Mouse (Mus musculus): ENCODE results near the gene Tjp3. TPM values are rescaled to one million over a fixed set of nuclear protein-coding genes. Genes with fewer than 3 reads are reported as not detected.

Tjp3 gene
- 7.3 and 8.3 TPM in 2 replicates for polyA plus RNA-seq (2015; fragmentation: Nextera tagmentation; extraction: Ambion mirVana)

GRCm38 (mm10) chr10:81291511-81292104, at the start of gene Tjp3:
TSS of gene Tjp3 (minus strand) at chr10:81291581.
- H3K4me1 ChIP-seq (replicated peaks; ENCODE audit: control insufficient read depth, insufficient read depth, low read length) = peaks cover 31% of the 10 kb centered on the region
- H3K27me3 ChIP-seq (replicated peaks; ENCODE audit: control insufficient read depth, insufficient read depth, low read length) = no peaks in the 10 kb centered on the region
- no peak within 1 kb of the TSS for H3K27ac ChIP-seq (ENCODE audit: low read length)
- H3K9ac ChIP-seq (replicated peaks; ENCODE audit: low read depth, low read length) = no peak within 1 kb of the TSS
- H3K36me3 ChIP-seq (ENCODE audit: control insufficient read depth, insufficient read depth) = no peaks in the 10 kb centered on the region
- H3K9me3 ChIP-seq (ENCODE audit: control insufficient read depth, low read length) = no peaks in the 10 kb centered on the region
- H3K4me3 ChIP-seq (replicated peaks; ENCODE audit: low read length) = peak within 1 kb of the TSS; percentile 99; the same call in 1 of the 2 replicates
- no peak for ATAC-seq
- peak within 1 kb of the TSS; percentile 98; the same call in 1 of the 2 replicates for H3K4me2 ChIP-seq (ENCODE audit: low read length)
- 76% methylated on average over 9 of the region's 9 CpGs for WGBS

DNA sequence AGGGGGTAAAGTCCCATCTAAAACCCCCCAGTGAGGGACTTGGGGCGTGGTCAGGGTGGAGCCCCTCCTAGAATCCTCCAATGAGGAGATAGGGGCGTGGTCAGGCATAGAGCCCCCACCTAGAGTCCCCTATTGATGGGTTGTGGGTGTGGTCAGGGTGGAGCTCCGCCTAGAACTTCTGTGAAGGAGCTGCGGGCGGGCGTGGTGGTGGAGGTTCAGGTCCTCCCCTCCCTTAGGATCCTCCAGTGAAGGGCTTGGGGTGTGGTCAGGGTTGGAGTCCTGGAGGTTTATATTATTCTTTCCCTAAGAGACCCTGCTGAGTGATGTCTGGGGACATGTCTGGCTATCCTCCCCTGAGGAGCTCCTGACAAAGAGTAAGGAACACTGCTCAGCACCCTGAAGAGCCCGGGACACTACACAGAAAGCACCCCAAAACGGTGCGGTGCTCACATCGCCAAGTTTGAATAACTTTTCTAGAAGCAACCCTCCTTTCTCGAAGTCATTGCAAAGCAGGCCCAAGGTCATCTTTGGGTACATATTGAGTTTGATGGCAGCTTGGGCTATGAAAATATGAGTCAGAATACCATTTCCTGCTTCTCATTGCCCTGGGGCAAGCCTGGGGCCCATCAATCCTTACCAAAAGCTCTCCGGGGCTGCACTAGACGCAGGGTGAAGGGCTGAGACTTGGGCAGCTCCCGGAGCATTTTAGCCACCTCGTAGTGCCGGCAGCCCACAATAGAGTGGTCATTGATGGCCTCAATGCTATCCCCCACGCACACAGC, 49.4 kb upstream of the Tjp3 start:
- Histone ChIP-seq H3K9ac (replicated peaks; ENCODE audit: low read depth, low read length) (no peak overlapping the region), H3K4me2 (ENCODE audit: low read length) (no peak overlapping the region), H3K4me1 (replicated peaks; ENCODE audit: control insufficient read depth, insufficient read depth, low read length) (peaks cover 6% of the 10 kb centered on the region), H3K27me3 (replicated peaks; ENCODE audit: control insufficient read depth, insufficient read depth, low read length) (peaks cover 35% of the 10 kb centered on the region), H3K9me3 (ENCODE audit: control insufficient read depth, low read length) (no peaks in the 10 kb centered on the region), H3K4me3 (replicated peaks; ENCODE audit: low read length) (no peak overlapping the region), H3K36me3 (ENCODE audit: control insufficient read depth, insufficient read depth) (no peaks in the 10 kb centered on the region), H3K27ac (ENCODE audit: low read length) (no peak overlapping the region)
- WGBS = 41% methylated on average over 17 of the region's 17 CpGs
- ATAC-seq = no peak

DNA sequence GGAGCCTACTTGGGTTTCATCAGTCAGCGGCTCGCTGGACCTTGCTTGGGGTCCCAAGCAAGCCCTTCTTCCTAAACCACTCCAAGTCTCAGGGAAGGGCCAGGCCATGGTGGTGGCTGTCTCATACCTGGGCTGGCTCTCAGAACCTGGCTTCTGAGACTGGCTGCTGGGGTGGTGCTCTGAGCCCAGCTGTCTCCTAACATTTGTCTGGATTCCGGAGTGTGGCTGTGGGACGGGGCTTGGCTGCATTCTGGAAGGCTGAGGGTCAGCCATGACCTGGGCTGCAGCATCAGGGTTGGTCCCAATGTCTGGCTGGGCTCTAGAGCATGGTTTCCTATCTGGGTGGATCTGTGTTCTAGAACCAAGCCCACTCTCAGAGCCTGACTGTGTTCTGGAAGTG, 45.2 kb upstream of the Tjp3 start:
- H3K4me2 ChIP-seq (ENCODE audit: low read length) = no peak overlapping the region
- no peak overlapping the region for H3K9ac ChIP-seq (replicated peaks; ENCODE audit: low read depth, low read length)
- peaks cover 2% of the 10 kb centered on the region; the same call in 1 of the 2 replicates for H3K4me1 ChIP-seq (replicated peaks; ENCODE audit: control insufficient read depth, insufficient read depth, low read length)
- H3K9me3 ChIP-seq (ENCODE audit: control insufficient read depth, low read length) = no peaks in the 10 kb centered on the region
- H3K27ac ChIP-seq (ENCODE audit: low read length) = no peak overlapping the region
- H3K4me3 ChIP-seq (replicated peaks; ENCODE audit: low read length) = no peak overlapping the region
- no peaks in the 10 kb centered on the region for H3K36me3 ChIP-seq (ENCODE audit: control insufficient read depth, insufficient read depth)
- H3K27me3 ChIP-seq (replicated peaks; ENCODE audit: control insufficient read depth, insufficient read depth, low read length) = peaks cover 13% of the 10 kb centered on the region
- 96% methylated on average over 4 of the region's 4 CpGs for WGBS
- no peak for ATAC-seq

- WGBS = 41% methylated on average over 17 of the region's 19 CpGs
- Histone ChIP-seq H3K27ac (ENCODE audit: low read length) (no peak overlapping the region), H3K4me3 (replicated peaks; ENCODE audit: low read length) (no peak overlapping the region), H3K36me3 (ENCODE audit: control insufficient read depth, insufficient read depth) (no peaks in the 10 kb centered on the region), H3K4me1 (replicated peaks; ENCODE audit: control insufficient read depth, insufficient read depth, low read length) (peaks cover 2% of the 10 kb centered on the region; the same call in 1 of the 2 replicates), H3K9ac (replicated peaks; ENCODE audit: low read depth, low read length) (no peak overlapping the region), H3K27me3 (replicated peaks; ENCODE audit: control insufficient read depth, insufficient read depth, low read length) (peaks cover 10% of the 10 kb centered on the region), H3K9me3 (ENCODE audit: control insufficient read depth, low read length) (no peaks in the 10 kb centered on the region), H3K4me2 (ENCODE audit: low read length) (no peak overlapping the region)
- ATAC-seq = no peak
Observed at GRCm38 (mm10) chr10:81335393-81336340, 44.3 kb upstream of the Tjp3 start.

- Histone ChIP-seq H3K4me2 (ENCODE audit: low read length) (no peak overlapping the region), H3K4me1 (replicated peaks; ENCODE audit: control insufficient read depth, insufficient read depth, low read length) (peaks cover 2% of the 10 kb centered on the region; the same call in 1 of the 2 replicates), H3K9ac (replicated peaks; ENCODE audit: low read depth, low read length) (no peak overlapping the region), H3K4me3 (replicated peaks; ENCODE audit: low read length) (no peak overlapping the region), H3K9me3 (ENCODE audit: control insufficient read depth, low read length) (no peaks in the 10 kb centered on the region), H3K27ac (ENCODE audit: low read length) (no peak overlapping the region), H3K36me3 (ENCODE audit: control insufficient read depth, insufficient read depth) (no peaks in the 10 kb centered on the region), H3K27me3 (replicated peaks; ENCODE audit: control insufficient read depth, insufficient read depth, low read length) (peaks cover 10% of the 10 kb centered on the region)
- WGBS = 67% methylated on average over 11 of the region's 11 CpGs
- ATAC-seq = no peak
Observed at GRCm38 (mm10) chr10:81334324-81334723, 42.9 kb upstream of the Tjp3 start.

GRCm38 (mm10) chr10:81332277-81332676, 40.9 kb upstream of the Tjp3 start:
- no peak overlapping the region for H3K9ac ChIP-seq (replicated peaks; ENCODE audit: low read depth, low read length)
- ATAC-seq = no peak
- peaks cover 10% of the 10 kb centered on the region for H3K27me3 ChIP-seq (replicated peaks; ENCODE audit: control insufficient read depth, insufficient read depth, low read length)
- H3K27ac ChIP-seq (ENCODE audit: low read length) = no peak overlapping the region
- no peak overlapping the region for H3K4me3 ChIP-seq (replicated peaks; ENCODE audit: low read length)
- no peaks in the 10 kb centered on the region for H3K36me3 ChIP-seq (ENCODE audit: control insufficient read depth, insufficient read depth)
- WGBS = 20% methylated on average over 29 of the region's 29 CpGs
- H3K4me1 ChIP-seq (replicated peaks; ENCODE audit: control insufficient read depth, insufficient read depth, low read length) = peaks cover 2% of the 10 kb centered on the region; the same call in 1 of the 2 replicates
- H3K9me3 ChIP-seq (ENCODE audit: control insufficient read depth, low read length) = no peaks in the 10 kb centered on the region
- H3K4me2 ChIP-seq (ENCODE audit: low read length) = no peak overlapping the region

GRCm38 (mm10) chr10:81330007-81330406, 38.6 kb upstream of the Tjp3 start:
- WGBS = 71% methylated on average over 4 of the region's 4 CpGs
- no peak overlapping the region for H3K9ac ChIP-seq (replicated peaks; ENCODE audit: low read depth, low read length)
- no peak overlapping the region for H3K4me3 ChIP-seq (replicated peaks; ENCODE audit: low read length)
- no peak overlapping the region for H3K4me2 ChIP-seq (ENCODE audit: low read length)
- no peaks in the 10 kb centered on the region for H3K4me1 ChIP-seq (replicated peaks; ENCODE audit: control insufficient read depth, insufficient read depth, low read length)
- no peak for ATAC-seq
- H3K27ac ChIP-seq (ENCODE audit: low read length) = no peak overlapping the region
- peaks cover 18% of the 10 kb centered on the region for H3K36me3 ChIP-seq (ENCODE audit: control insufficient read depth, insufficient read depth)
- peaks cover 10% of the 10 kb centered on the region for H3K27me3 ChIP-seq (replicated peaks; ENCODE audit: control insufficient read depth, insufficient read depth, low read length)
- H3K9me3 ChIP-seq (ENCODE audit: control insufficient read depth, low read length) = no peaks in the 10 kb centered on the region

DNA sequence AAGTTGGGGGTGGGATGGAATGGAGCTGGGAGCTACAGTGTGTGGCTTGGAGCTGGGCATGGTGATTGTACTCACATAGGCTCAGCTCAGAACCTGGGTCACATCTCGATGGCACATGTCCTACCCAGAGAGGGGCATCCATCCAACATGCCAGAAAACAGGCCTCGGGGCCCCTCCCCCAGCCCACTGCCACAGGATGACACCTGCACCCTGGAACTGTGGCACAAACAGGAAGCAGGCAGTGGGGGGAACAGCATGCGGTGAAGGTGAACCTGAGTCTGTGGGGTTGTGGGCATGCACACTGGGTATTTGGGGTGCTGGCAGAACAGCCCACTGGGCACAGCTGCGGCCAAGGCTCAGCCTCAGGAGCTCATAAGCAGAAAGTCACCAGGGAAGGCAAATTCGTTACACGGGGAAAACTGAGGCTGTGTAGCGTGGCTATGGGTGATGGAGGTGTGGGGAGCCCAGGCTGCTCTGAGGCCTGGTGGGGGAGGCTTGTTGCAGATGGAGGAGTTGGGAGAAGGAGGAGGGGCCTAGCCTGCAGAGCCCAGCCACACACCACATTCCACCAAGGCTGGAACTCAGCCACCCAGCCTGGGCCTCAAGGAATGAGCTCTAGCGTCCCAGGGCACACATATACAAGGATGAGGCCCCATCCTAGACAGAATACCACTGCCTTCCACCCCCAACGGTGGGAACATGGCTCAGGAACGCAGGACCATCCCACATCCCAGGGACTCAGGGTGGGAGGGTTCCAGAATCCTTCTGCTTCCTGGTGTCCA, 38.0 kb upstream of the Tjp3 start:
- WGBS = 75% methylated on average over 10 of the region's 10 CpGs

More for the DNA sequence above, 38.0 kb upstream of the Tjp3 start:
- peaks cover 23% of the 10 kb centered on the region for H3K36me3 ChIP-seq (ENCODE audit: control insufficient read depth, insufficient read depth)
- no peaks in the 10 kb centered on the region for H3K4me1 ChIP-seq (replicated peaks; ENCODE audit: control insufficient read depth, insufficient read depth, low read length)
- ATAC-seq = 0 out of 2 replicates have a peak, but pooled peaks have one; percentile 13
- H3K9ac ChIP-seq (replicated peaks; ENCODE audit: low read depth, low read length) = no peak overlapping the region
- no peaks in the 10 kb centered on the region for H3K9me3 ChIP-seq (ENCODE audit: control insufficient read depth, low read length)
- H3K4me2 ChIP-seq (ENCODE audit: low read length) = no peak overlapping the region
- no peak overlapping the region for H3K27ac ChIP-seq (ENCODE audit: low read length)
- peaks cover 10% of the 10 kb centered on the region for H3K27me3 ChIP-seq (replicated peaks; ENCODE audit: control insufficient read depth, insufficient read depth, low read length)
- H3K4me3 ChIP-seq (replicated peaks; ENCODE audit: low read length) = no peak overlapping the region

Measured in forebrain, embryonic 16.5 days (tissue).